Mouse (Mus musculus): ENCODE results near the gene Arnt2. TPM values are rescaled to one million over a fixed set of nuclear protein-coding genes. Genes with fewer than 3 reads are reported as not detected.

Gene Arnt2
- total and polyA plus RNA-seq, 3 experiments = 0.03 to 0.27 (median 0.17) TPM

- Histone ChIP-seq H3K9ac (ENCODE audit: insufficient read depth, low read depth) (no peak overlapping the region), H3K36me3 (replicated peaks in 1 of 2; ENCODE audit: control insufficient read depth in 1 of 2, insufficient read depth in 1 of 2, low read length in 1 of 2) (no peaks in the 10 kb centered on the region), H3K9me3 (replicated peaks; ENCODE audit: low read length) (no peaks in the 10 kb centered on the region), H3K27ac (ENCODE audit: insufficient read depth, low read depth) (no peak overlapping the region), H3K4me3 (replicated peaks in 1 of 3; ENCODE audit: low read depth in 2 of 3, low read length in 2 of 3, poor library complexity in 1 of 3) (no peak overlapping the region), H3K4me2 (ENCODE audit: insufficient read depth, low read depth, poor library complexity, severe bottlenecking) (no peak overlapping the region), H3K4me1 (ENCODE audit: control insufficient read depth in 1 of 2, insufficient read depth in 2 of 2) (peaks cover 18 to 28% of the 10 kb centered on the region in 2 experiments), H3K79me2 (replicated peaks; ENCODE audit: control insufficient read depth, extremely low read depth, insufficient read depth, poor library complexity, severe bottlenecking) (no peaks in the 10 kb centered on the region), H3K27me3 (replicated peaks) (no peaks in the 10 kb centered on the region)
- DNase-seq (ENCODE audit: extremely low read depth) = no peak
- dilution Hi-C loops (cut with MboI; ENCODE audit: extremely low pct_ligation_motif_present, extremely low pct_unique_long_range_greater_than_20kb, low sequenced_read_pairs) (no loop called here), in situ Hi-C loops (cut with MboI; ENCODE audit: low pct_ligation_motif_present, low pct_unique_long_range_greater_than_20kb, low sequenced_read_pairs) (no loop called here)
- TF ChIP-seq PAX5 (IDR thresholded peaks at IDR 0.05; ENCODE audit: low read length) (no peak), ZNF384 (IDR thresholded peaks at IDR 0.05; ENCODE audit: low read depth, low read length) (no peak), ZC3H11A (IDR thresholded peaks at IDR 0.05; ENCODE audit: low read depth, low read length) (no peak), SMC3 (IDR thresholded peaks at IDR 0.05; ENCODE audit: low read depth, low read length) (no peak), KAT2A (IDR thresholded peaks at IDR 0.05; ENCODE audit: insufficient replicate concordance, low read length) (no peak), POLR2A (IDR thresholded peaks at IDR 0.05; ENCODE audit: low read depth, low read length) (no peak), RCOR1 (conservative IDR thresholded peaks at IDR 0.05; ENCODE audit: low read depth, low read length) (no peak), ZKSCAN1 (IDR thresholded peaks at IDR 0.05; ENCODE audit: borderline replicate concordance, low read depth, low read length) (no peak), MXI1 (IDR thresholded peaks at IDR 0.05; ENCODE audit: low read depth, low read length) (no peak), MAX (IDR thresholded peaks at IDR 0.05; ENCODE audit: low read length) (no peak), ZMIZ1 (IDR thresholded peaks at IDR 0.05; ENCODE audit: low read depth, low read length) (no peak), TBP (conservative IDR thresholded peaks at IDR 0.05; ENCODE audit: low read depth, low read length) (no peak)
Measured at GRCm38 (mm10) chr7:84372871-84373270, 37.1 kb downstream of the Arnt2 start.

GRCm38 (mm10) chr7:84372280-84372679 lies 37.7 kb downstream of the Arnt2 start:
- no peak overlapping the region for H3K9ac ChIP-seq (ENCODE audit: insufficient read depth, low read depth)
- in situ Hi-C loops (cut with MboI; ENCODE audit: low pct_ligation_motif_present, low pct_unique_long_range_greater_than_20kb, low sequenced_read_pairs) = no loop called here
- no peak overlapping the region for H3K4me2 ChIP-seq (ENCODE audit: insufficient read depth, low read depth, poor library complexity, severe bottlenecking)
- no peak overlapping the region for H3K27ac ChIP-seq (ENCODE audit: insufficient read depth, low read depth)
- no peaks in the 10 kb centered on the region for H3K36me3 ChIP-seq (replicated peaks in 1 of 2; ENCODE audit: control insufficient read depth in 1 of 2, insufficient read depth in 1 of 2, low read length in 1 of 2)
- H3K27me3 ChIP-seq (replicated peaks) = no peaks in the 10 kb centered on the region
- no peak for DNase-seq (ENCODE audit: extremely low read depth)
- H3K4me3 ChIP-seq (replicated peaks in 1 of 3; ENCODE audit: low read depth in 2 of 3, low read length in 2 of 3, poor library complexity in 1 of 3) = no peak overlapping the region
- H3K9me3 ChIP-seq (replicated peaks; ENCODE audit: low read length) = no peaks in the 10 kb centered on the region
- no peaks in the 10 kb centered on the region for H3K79me2 ChIP-seq (replicated peaks; ENCODE audit: control insufficient read depth, extremely low read depth, insufficient read depth, poor library complexity, severe bottlenecking)
- H3K4me1 ChIP-seq (ENCODE audit: control insufficient read depth in 1 of 2, insufficient read depth in 2 of 2) = peaks cover 15 to 24% of the 10 kb centered on the region in 2 experiments
- TF ChIP-seq NELFE (IDR thresholded peaks at IDR 0.05; ENCODE audit: low read depth, low read length) = no peak
- TF ChIP-seq TBP (conservative IDR thresholded peaks at IDR 0.05; ENCODE audit: low read depth, low read length) = no peak
- no peak for TF ChIP-seq RAD21 (IDR thresholded peaks at IDR 0.05; ENCODE audit: low read depth, low read length)
- TF ChIP-seq USF2 (conservative IDR thresholded peaks at IDR 0.05; ENCODE audit: low read depth, low read length) = no peak
- no peak for TF ChIP-seq HCFC1 (IDR thresholded peaks at IDR 0.05; ENCODE audit: low read depth, low read length)
- TF ChIP-seq BHLHE40 (IDR thresholded peaks at IDR 0.05; ENCODE audit: low read depth, low read length) = no peak
- TF ChIP-seq SMC3 (IDR thresholded peaks at IDR 0.05; ENCODE audit: low read depth, low read length) = no peak
- no peak for TF ChIP-seq GABPA (IDR thresholded peaks at IDR 0.05; ENCODE audit: insufficient replicate concordance, low read depth, low read length)
- TF ChIP-seq ZNF384 (IDR thresholded peaks at IDR 0.05; ENCODE audit: low read depth, low read length) = no peak
- no peak for TF ChIP-seq KAT2A (IDR thresholded peaks at IDR 0.05; ENCODE audit: insufficient replicate concordance, low read length)
- TF ChIP-seq POLR2A (IDR thresholded peaks at IDR 0.05; ENCODE audit: low read depth, low read length) = no peak
- TF ChIP-seq CTCF (conservative IDR thresholded peaks at IDR 0.05 in 1 of 2, IDR thresholded peaks at IDR 0.05 in 1 of 2; ENCODE audit: low read depth in 2 of 2, low read length in 2 of 2) = no peak
- no peak for TF ChIP-seq MAFK (IDR thresholded peaks at IDR 0.05; ENCODE audit: insufficient replicate concordance, low read length)
- dilution Hi-C loops (cut with MboI; ENCODE audit: extremely low pct_ligation_motif_present, extremely low pct_unique_long_range_greater_than_20kb, low sequenced_read_pairs) = no loop called here
